Mouse (Mus musculus) right cerebral cortex, adult 18-20 months (tissue): Measurements from ENCODE around the gene Hspb3.

Experiments used
- DNase-seq: peaks from one replicate; pipeline ENCODE4 v3.0.0; 2022; ENCODE audit warnings: mixed read lengths

Gene Hspb3

GRCm38 (mm10) chr13:113634732-113635481, 28.6 kb downstream of the Hspb3 start:
- no peak for DNase-seq

GRCm38 (mm10) chr13:113632506-113632905, 31.0 kb downstream of the Hspb3 start:
- no peak for DNase-seq

GRCm38 (mm10) chr13:113627601-113628000, 35.9 kb downstream of the Hspb3 start:
- DNase-seq, result no peak

GRCm38 (mm10) chr13:113622865-113623255, 40.6 kb downstream of the Hspb3 start:
- DNase-seq, result no peak

- no peak for DNase-seq
These were observed 41.2 kb downstream of the Hspb3 start for GRCm38 (mm10) chr13:113622122-113622864.

GRCm38 (mm10) chr13:113619003-113619402, 44.5 kb downstream of the Hspb3 start:
- no peak for DNase-seq

GRCm38 (mm10) chr13:113617891-113618823, 45.3 kb downstream of the Hspb3 start, which contains the start of gene Snx18:
Snx18 (minus strand) TSS chr13:113618564.
- DNase-seq, result peak; percentile 91

- no peak for DNase-seq
These were observed 46.1 kb downstream of the Hspb3 start for GRCm38 (mm10) chr13:113617338-113617890.

DNA sequence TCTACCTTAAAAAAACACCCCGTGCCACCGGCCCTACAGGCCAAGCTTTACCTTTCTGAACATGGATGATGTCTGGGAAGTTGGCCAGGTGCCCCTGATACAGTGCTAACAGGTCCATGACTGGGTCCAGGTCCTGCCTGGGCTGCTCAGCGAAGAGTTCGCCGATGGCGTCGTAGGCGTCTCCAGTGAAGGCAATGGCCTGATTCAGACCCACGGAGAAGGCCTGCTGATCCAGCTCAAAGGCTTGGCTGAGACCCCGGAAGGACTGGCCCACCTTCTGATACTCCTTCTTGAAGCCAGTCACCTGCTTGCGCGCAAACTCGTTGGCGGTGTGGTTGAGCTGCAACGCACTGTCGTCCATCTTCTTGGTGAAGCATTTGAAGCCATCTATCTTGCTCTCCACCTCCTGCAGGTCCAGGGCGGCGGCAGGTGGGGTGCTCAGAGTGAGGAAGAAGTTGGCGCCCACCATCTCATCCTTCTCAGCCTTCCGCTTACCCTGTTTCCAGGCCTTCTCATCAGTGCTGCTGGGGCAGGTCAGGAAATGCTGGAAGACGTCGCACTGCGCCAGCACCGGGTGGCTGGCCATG, 46.6 kb downstream of the Hspb3 start:
- no peak for DNase-seq

DNA sequence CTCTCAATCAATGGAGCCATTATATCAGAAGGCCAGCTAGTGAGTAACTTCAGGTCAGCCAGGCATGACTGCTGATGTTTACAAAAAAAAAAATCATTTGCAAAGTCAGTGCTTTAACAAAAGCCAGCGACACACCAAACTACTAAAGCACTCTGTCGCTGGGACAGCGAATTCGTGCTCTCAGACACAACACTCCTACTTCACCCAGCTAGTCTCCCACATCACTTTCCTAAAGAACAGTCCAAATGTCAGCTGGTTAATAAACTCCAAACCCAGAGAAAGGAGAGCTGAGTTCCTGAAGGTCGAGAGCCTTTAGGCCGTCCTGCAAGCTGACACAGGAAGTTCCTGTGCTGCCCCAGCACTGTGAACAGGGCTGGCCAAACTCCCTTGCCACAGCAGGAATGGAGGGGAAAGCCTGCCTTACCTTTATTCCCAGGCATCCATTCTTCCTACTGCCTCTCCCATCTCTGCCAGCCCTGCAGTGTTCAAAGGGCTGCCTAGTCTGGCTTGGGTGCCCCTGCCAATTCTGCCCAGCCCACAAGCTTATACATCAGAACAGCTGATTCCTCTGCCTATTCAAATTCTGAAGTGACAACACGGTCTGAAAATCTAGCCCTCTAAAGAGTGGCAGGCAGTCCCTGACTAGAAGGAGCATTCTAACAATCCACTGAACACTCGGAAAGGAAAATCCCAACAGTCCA, 47.4 kb downstream of the Hspb3 start:
- DNase-seq, result no peak

GRCm38 (mm10) chr13:113615546-113615941, 47.9 kb downstream of the Hspb3 start:
- peak; percentile 26 for DNase-seq

- peak; percentile 77 for DNase-seq
These were observed 48.6 kb downstream of the Hspb3 start for GRCm38 (mm10) chr13:113614635-113615545.

- no peak for DNase-seq
These were observed 49.6 kb downstream of the Hspb3 start for GRCm38 (mm10) chr13:113613882-113614281.

GRCm38 (mm10) chr13:113613341-113613740, 50.1 kb downstream of the Hspb3 start:
- no peak for DNase-seq
